Mouse (Mus musculus) CH12.LX (cell line): ENCODE data around the gene Ifngr2. TPM values are rescaled to one million over a fixed set of nuclear protein-coding genes. Genes with fewer than 3 reads are reported as not detected.

Experiments used
- DNase-seq: peaks from one replicate; pipeline ENCODE4 v3.0.0-alpha.2; 2013; ENCODE audit errors: extremely low read depth
- H3K27ac ChIP-seq: 2 replicates; pipeline ENCODE4 v1.5.1; 2012; ENCODE audit warnings: low read depth, mild to moderate bottlenecking, control low read depth, moderate library complexity; ENCODE audit not compliant: insufficient read depth
- H3K27me3 ChIP-seq: replicated peaks from 2 replicates; pipeline ENCODE3; 2012; ENCODE audit warnings: inconsistent platforms
- H3K36me3 ChIP-seq, 2 experiments: replicated peaks in 1 of 2; 2 replicates each; pipeline versions ENCODE3 to v1.6.1; 2012; ENCODE audit warnings: inconsistent platforms in 1 of 2, low read length in 1 of 2, mild to moderate bottlenecking in 1 of 2, mixed read lengths in 1 of 2, moderate library complexity in 1 of 2; ENCODE audit not compliant: control insufficient read depth in 1 of 2, insufficient read depth in 1 of 2
- H3K4me1 ChIP-seq, 2 experiments: 2 replicates each; pipeline ENCODE4 v1.6.1; 2012; ENCODE audit warnings: inconsistent platforms in 1 of 2, moderate library complexity in 1 of 2; ENCODE audit not compliant: insufficient read depth in 2 of 2, control insufficient read depth in 1 of 2
- H3K4me2 ChIP-seq: 2 replicates; pipeline ENCODE4 v1.6.1; 2012; ENCODE audit warnings: low read depth, mild to moderate bottlenecking, control low read depth; ENCODE audit not compliant: poor library complexity, insufficient read depth, severe bottlenecking
- H3K4me3 ChIP-seq, 3 experiments: fragments of 150-350 bp in 1 of 3; sonication (generic) in 1 of 3; replicated peaks in 1 of 3; 2 replicates each; pipeline versions ENCODE3 to v1.5.1; 2011 to 2012; ENCODE audit warnings: low read depth in 2 of 3, low read length in 2 of 3, mild to moderate bottlenecking in 2 of 3, moderate library complexity in 2 of 3, control low read depth in 1 of 3, improper control_type of control experiment in 1 of 3, inconsistent platforms in 1 of 3, mixed read lengths in 1 of 3; ENCODE audit not compliant: poor library complexity in 1 of 3
- H3K79me2 ChIP-seq: replicated peaks from 2 replicates; pipeline ENCODE4 v1.6.1; 2012; ENCODE audit warnings: mild to moderate bottlenecking, moderate library complexity; ENCODE audit not compliant: control insufficient read depth, poor library complexity, insufficient read depth, severe bottlenecking; ENCODE audit errors: extremely low read depth
- H3K9ac ChIP-seq: 2 replicates; pipeline ENCODE4 v1.6.1; 2012; ENCODE audit warnings: low read depth, mild to moderate bottlenecking, control low read depth, moderate library complexity; ENCODE audit not compliant: insufficient read depth
- H3K9me3 ChIP-seq: replicated peaks from 2 replicates; pipeline ENCODE3; 2012; ENCODE audit warnings: low read length, inconsistent platforms, mixed read lengths
- BHLHE40 ChIP-seq: IDR thresholded peaks from 2 replicates; pipeline ENCODE4 v1.6.1; 2011; ENCODE audit warnings: mild to moderate bottlenecking, low read depth, low read length, improper control_type of control experiment
- CHD2 ChIP-seq: IDR thresholded peaks from 2 replicates; pipeline ENCODE4 v1.6.1; 2011; ENCODE audit warnings: low read length, improper control_type of control experiment
- CTCF ChIP-seq, 2 experiments: IDR thresholded peaks in 1 of 2; conservative IDR thresholded peaks in 1 of 2; 2 replicates each; pipeline ENCODE4 v1.5.1; 2011 to 2012; ENCODE audit warnings: low read depth in 2 of 2, low read length in 2 of 2, improper control_type of control experiment in 1 of 2, inconsistent platforms in 1 of 2, mild to moderate bottlenecking in 1 of 2, moderate library complexity in 1 of 2
- E2F4 ChIP-seq: IDR thresholded peaks from 2 replicates; pipeline ENCODE4 v1.6.1; 2011; ENCODE audit warnings: low read depth, low read length, improper control_type of control experiment; ENCODE audit not compliant: insufficient replicate concordance
- ELF1 ChIP-seq: IDR thresholded peaks from 2 replicates; pipeline ENCODE4 v1.6.1; 2014; ENCODE audit warnings: low read depth, mild to moderate bottlenecking, inconsistent platforms, low read length, improper control_type of control experiment
- EP300 ChIP-seq: IDR thresholded peaks from 2 replicates; pipeline ENCODE4 v1.6.1; 2011; ENCODE audit warnings: low read length, improper control_type of control experiment
- ETS1 ChIP-seq: conservative IDR thresholded peaks from 2 replicates; pipeline ENCODE4 v1.6.1; 2012; ENCODE audit warnings: low read depth, mild to moderate bottlenecking, inconsistent platforms, low read length, improper control_type of control experiment, moderate library complexity
- HCFC1 ChIP-seq: IDR thresholded peaks from 2 replicates; pipeline ENCODE4 v1.6.1; 2012; ENCODE audit warnings: low read depth, mild to moderate bottlenecking, inconsistent platforms, low read length, improper control_type of control experiment
- IRF4 ChIP-seq: IDR thresholded peaks from 2 replicates; pipeline ENCODE4 v1.6.1; 2014; ENCODE audit warnings: low read depth, mild to moderate bottlenecking, inconsistent platforms, low read length, improper control_type of control experiment
- JUN ChIP-seq: IDR thresholded peaks from 2 replicates; pipeline ENCODE4 v1.6.1; 2011; ENCODE audit warnings: low read depth, mild to moderate bottlenecking, low read length, improper control_type of control experiment, moderate library complexity; ENCODE audit not compliant: insufficient read depth
- KAT2A ChIP-seq: IDR thresholded peaks from 2 replicates; pipeline ENCODE4 v1.6.1; 2012; ENCODE audit warnings: low read length, improper control_type of control experiment, inconsistent platforms; ENCODE audit not compliant: insufficient replicate concordance
- MAFK ChIP-seq: IDR thresholded peaks from 2 replicates; pipeline ENCODE4 v1.6.1; 2011; ENCODE audit warnings: low read length, improper control_type of control experiment; ENCODE audit not compliant: insufficient replicate concordance
- MAZ ChIP-seq: IDR thresholded peaks from 2 replicates; pipeline ENCODE4 v1.6.1; 2012; ENCODE audit warnings: low read depth, mild to moderate bottlenecking, inconsistent platforms, low read length, improper control_type of control experiment, moderate library complexity
- MEF2A ChIP-seq: IDR thresholded peaks from 2 replicates; pipeline ENCODE4 v1.6.1; 2014; ENCODE audit warnings: low read depth, mild to moderate bottlenecking, inconsistent platforms, low read length, improper control_type of control experiment, borderline replicate concordance
- MXI1 ChIP-seq: IDR thresholded peaks from 2 replicates; pipeline ENCODE4 v1.6.1; 2011; ENCODE audit warnings: mild to moderate bottlenecking, low read depth, low read length, improper control_type of control experiment
- MYC ChIP-seq: IDR thresholded peaks from 2 replicates; pipeline ENCODE4 v1.6.1; 2011; ENCODE audit warnings: low read depth, mild to moderate bottlenecking, improper control_type of control experiment, low read length
- POLR2A ChIP-seq: IDR thresholded peaks from 2 replicates; pipeline ENCODE4 v1.6.1; 2011; ENCODE audit warnings: low read depth, mild to moderate bottlenecking, improper control_type of control experiment, low read length
- RAD21 ChIP-seq: IDR thresholded peaks from 2 replicates; pipeline ENCODE4 v1.6.1; 2011; ENCODE audit warnings: low read depth, mild to moderate bottlenecking, low read length, improper control_type of control experiment, moderate library complexity
- SMC3 ChIP-seq: IDR thresholded peaks from 2 replicates; pipeline ENCODE4 v1.6.1; 2011; ENCODE audit warnings: low read depth, low read length, improper control_type of control experiment
- TBP ChIP-seq: conservative IDR thresholded peaks from 2 replicates; pipeline ENCODE4 v1.6.1; 2011; ENCODE audit warnings: low read depth, low read length, improper control_type of control experiment
- TCF12 ChIP-seq: IDR thresholded peaks from 2 replicates; pipeline ENCODE4 v1.6.1; 2014; ENCODE audit warnings: low read depth, mild to moderate bottlenecking, inconsistent platforms, low read length, improper control_type of control experiment
- UBTF ChIP-seq: IDR thresholded peaks from 2 replicates; pipeline ENCODE4 v1.6.1; 2012; ENCODE audit warnings: low read depth, mild to moderate bottlenecking, inconsistent platforms, low read length, improper control_type of control experiment, moderate library complexity
- ZC3H11A ChIP-seq: IDR thresholded peaks from 2 replicates; pipeline ENCODE4 v1.6.1; 2012; ENCODE audit warnings: low read depth, mild to moderate bottlenecking, inconsistent platforms, low read length, improper control_type of control experiment
- ZMIZ1 ChIP-seq: IDR thresholded peaks from 2 replicates; pipeline ENCODE4 v1.6.1; 2012; ENCODE audit warnings: low read depth, mild to moderate bottlenecking, inconsistent platforms, low read length, improper control_type of control experiment
- ZNF384 ChIP-seq: IDR thresholded peaks from 2 replicates; pipeline ENCODE4 v1.6.1; 2012; ENCODE audit warnings: low read depth, low read length, improper control_type of control experiment, inconsistent platforms
- dilution Hi-C: fragments of 300-500 bp; cut with MboI; formaldehyde crosslinking; loops from 2 replicates; pipeline ENCODE4 v1.14.3; 2020; ENCODE audit warnings: low sequenced_read_pairs; ENCODE audit not compliant: extremely low pct_unique_long_range_greater_than_20kb, extremely low pct_ligation_motif_present
- in situ Hi-C: fragments of 300-500 bp; cut with MboI; formaldehyde crosslinking; loops from 3 replicates; pipeline ENCODE4 v1.14.3; 2019; ENCODE audit warnings: low sequenced_read_pairs, low pct_ligation_motif_present, low pct_unique_long_range_greater_than_20kb, mixed read lengths
- polyA plus RNA-seq: library from polyadenylated mRNA; unstranded; fragments of >175 nt; gene quantifications from 2 replicates; pipeline ENCODE4 v1.2.1, GENCODE M21; 2012; ENCODE audit warnings: low read depth; ENCODE audit not compliant: insufficient read length
- total RNA-seq, 2 experiments: library from RNA; depleted of rRNA; stranded (reverse); fragments of 300-350 nt in 1 of 2; fragments of >200 nt in 1 of 2; gene quantifications; 2 replicates each; pipeline ENCODE4 v1.2.3; 2012 to 2014

The Ifngr2 gene
- total and polyA plus RNA-seq, 3 experiments: 29.6 to 39.2 (median 36.1) TPM

- Histone ChIP-seq H3K27me3 (no peaks in the 10 kb centered on the region), H3K36me3 (no peaks in the 10 kb centered on the region), H3K79me2 (no peaks in the 10 kb centered on the region), H3K4me1 (peaks cover 21 to 48% of the 10 kb centered on the region in 2 experiments), H3K4me3 (peak overlapping the region in 1 of 3 experiments; percentile 2), H3K27ac (no peak overlapping the region), H3K9me3 (no peaks in the 10 kb centered on the region), H3K4me2 (peak overlapping the region; percentile 21), H3K9ac (peak overlapping the region; percentile 13; the same call in 1 of the 2 replicates)
- 0 out of 2 replicates have a peak, but pooled peaks have one; percentile 32 for TF ChIP-seq HCFC1
- no peak for TF ChIP-seq JUN
- no peak for TF ChIP-seq MAZ
- TF ChIP-seq CTCF (conservative IDR thresholded peaks at IDR 0.05 in 1 of 2, IDR thresholded peaks at IDR 0.05 in 1 of 2; ENCODE audit: low read depth in 2 of 2, low read length in 2 of 2): no peak
- TF ChIP-seq ELF1: peak; percentile 59
- no peak for TF ChIP-seq BHLHE40
- TF ChIP-seq TBP: peak; percentile 31; the same call in 1 of the 2 replicates
- TF ChIP-seq POLR2A: 0 out of 2 replicates have a peak, but pooled peaks have one; percentile 35
- no peak for TF ChIP-seq MXI1
- no peak; the same call in 1 of the 2 replicates for TF ChIP-seq UBTF
- no peak for TF ChIP-seq ZMIZ1
- no peak for TF ChIP-seq IRF4
- TF ChIP-seq MAFK: no peak
- no peak for TF ChIP-seq KAT2A
- no peak for TF ChIP-seq E2F4
- TF ChIP-seq ZC3H11A: no peak
- TF ChIP-seq RAD21: no peak
- no peak for TF ChIP-seq TCF12
- TF ChIP-seq MYC: no peak
- TF ChIP-seq CHD2: no peak
- TF ChIP-seq ZNF384: no peak
- TF ChIP-seq ETS1: 0 out of 2 replicates have a peak, but pooled peaks have one; percentile 2
- TF ChIP-seq SMC3: no peak
- 0 out of 2 replicates have a peak, but pooled peaks have one; percentile 32 for TF ChIP-seq MEF2A
- no peak for TF ChIP-seq EP300
- DNase-seq: peak; percentile 53
- in situ Hi-C loops: no loop called here
- dilution Hi-C loops: no loop called here
Measured at GRCm38 (mm10) chr16:91538051-91538450, 8.8 kb upstream of the Ifngr2 start.
